Mouse (Mus musculus): ENCODE results near the gene Ptpn4.

The Ptpn4 gene

DNA sequence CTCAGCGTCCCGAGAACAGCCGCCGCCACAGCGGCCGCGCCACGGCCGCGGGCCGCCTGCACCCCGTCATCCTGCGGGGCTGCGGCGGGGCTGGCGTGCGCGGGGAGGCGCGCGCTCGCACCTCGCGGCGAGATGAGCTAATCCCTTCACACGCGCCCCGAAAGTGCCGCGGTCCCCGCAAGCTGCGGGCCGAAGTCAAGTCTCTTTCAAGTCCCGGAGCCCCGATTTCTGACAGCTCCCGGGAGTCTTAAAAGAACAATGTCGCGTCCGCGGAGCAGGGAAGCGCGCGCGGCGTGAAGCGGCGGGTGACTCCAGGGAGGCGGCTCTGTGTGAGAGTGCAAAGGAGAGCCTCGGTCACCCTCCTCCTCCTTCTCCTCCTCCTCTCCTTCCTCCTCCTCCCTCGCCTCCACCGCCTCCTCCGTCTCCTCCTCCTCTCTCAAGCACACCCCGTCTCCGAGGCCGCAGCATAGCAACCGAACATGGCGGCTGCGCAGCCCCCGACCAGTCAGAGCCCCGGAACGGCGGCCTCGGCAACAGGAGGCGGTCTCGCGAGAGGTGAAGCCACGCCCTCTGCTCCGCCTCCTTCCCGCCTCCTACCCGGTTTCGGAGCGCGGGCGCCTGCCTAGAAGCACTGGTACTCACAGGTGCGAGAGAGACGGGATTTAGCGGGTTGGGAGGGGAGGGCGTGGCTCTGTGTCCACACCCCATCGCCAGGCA lies at the start of gene Ptpn4:
Gene Ptpn4, minus strand, starts transcription at position 579 of the 717 bp plus-strand sequence.
- DNase-seq: peak; percentile 99

DNA sequence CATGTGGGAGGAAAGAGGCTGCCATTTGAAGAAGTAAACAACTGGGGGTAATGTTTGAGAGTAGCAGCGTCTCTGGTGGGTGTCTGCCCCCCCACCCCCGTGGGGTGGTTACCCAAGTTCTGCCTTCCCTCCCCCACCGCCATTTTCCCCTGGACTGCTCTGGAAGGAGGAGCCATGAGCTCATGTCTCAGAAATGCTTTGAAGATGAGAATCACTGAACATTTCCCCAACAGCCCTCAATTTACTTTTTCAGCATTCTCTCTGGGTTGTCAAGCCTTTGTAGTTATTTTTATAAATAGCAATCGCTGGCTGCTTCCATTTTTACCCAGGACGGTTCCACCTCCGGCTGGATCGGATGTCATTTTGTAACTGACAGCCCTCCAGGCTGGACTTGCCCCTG lies 48.9 kb upstream of the Ptpn4 start:
- peak; percentile 53 to 74 for DNase-seq

- no peak for DNase-seq
Observed at GRCm38 (mm10) chr1:119884272-119884671, 46.9 kb upstream of the Ptpn4 start.

GRCm38 (mm10) chr1:119878909-119879308 lies 41.5 kb upstream of the Ptpn4 start:
- peak; percentile 50 to 78 for DNase-seq

DNA sequence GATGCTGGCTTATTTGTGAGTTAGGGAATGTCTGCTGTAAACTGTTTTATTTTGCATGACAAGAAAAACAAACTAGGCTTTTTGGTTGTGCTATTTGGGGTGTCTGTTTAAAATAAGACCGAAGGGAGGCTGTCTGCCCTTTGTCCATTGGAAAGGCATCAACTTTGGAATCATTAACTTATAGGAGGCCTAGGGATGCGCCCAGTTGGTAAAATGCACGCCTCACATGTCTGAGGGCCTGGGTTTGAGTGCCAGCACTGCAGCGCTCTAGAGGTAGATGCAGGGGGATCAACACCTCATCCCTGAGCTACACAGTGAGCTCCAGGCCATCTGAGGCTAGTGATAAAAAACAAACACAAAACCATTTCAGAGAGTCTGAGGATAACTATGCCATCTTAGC lies 40.1 kb upstream of the Ptpn4 start:
- DNase-seq: no peak

DNA sequence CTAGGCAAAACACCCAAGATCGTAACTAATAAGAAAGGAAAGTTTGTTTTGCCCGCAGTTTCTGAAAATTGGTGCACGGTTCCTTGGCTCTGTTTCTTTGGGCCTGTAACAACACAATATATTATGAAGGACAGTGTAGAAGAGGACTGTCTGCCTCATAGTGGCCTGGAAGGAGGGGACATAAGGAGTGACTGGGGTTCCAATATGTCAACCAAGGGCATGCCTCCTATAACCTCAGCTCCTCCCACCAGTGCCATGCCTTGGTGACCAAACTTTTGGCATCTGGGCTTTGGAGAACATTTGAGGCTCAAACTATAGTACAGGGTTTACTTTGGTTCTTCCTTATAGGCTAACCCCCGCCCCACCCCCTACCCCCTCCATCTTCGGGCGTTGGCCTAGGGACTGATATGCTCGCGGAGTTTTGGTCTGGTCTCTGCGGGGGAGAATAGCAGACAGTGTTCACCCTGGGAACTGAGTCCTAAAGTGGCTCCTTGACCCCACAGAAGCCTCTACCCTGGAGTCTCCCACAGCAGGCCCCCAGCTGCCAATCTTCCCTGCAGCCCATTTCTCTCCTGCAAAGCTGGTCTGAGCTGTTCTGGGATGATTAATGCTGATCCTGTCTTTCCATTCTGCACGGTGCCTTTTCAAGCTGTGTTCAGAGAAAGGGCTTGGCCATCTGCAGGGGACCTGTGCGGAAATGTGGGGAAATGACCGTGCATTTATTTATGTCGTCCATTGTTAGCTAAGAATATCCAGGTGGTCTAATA lies 31.2 kb upstream of the Ptpn4 start:
- DNase-seq: no peak

- no peak for DNase-seq
Observed at GRCm38 (mm10) chr1:119867300-119867699, 29.9 kb upstream of the Ptpn4 start.

DNA sequence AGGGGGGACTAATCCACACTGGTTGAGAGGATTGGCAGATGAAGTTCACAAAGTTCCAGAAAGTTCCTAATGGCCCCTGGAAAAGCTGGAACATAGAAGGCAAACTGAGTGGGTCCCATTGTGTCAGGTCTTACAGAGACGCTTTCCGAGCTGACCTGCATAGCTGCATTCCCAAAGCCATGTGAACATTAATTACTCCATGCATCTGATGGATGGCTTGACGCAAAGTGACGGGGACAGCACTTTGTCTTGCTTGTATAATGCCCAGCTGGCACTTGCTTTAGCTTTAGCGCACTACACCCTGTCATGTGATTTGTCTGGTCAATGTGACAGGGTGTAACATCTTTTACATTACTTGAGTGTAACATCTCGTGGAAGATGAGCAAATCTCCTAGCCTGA lies 27.9 kb upstream of the Ptpn4 start:
- no peak for DNase-seq

DNA sequence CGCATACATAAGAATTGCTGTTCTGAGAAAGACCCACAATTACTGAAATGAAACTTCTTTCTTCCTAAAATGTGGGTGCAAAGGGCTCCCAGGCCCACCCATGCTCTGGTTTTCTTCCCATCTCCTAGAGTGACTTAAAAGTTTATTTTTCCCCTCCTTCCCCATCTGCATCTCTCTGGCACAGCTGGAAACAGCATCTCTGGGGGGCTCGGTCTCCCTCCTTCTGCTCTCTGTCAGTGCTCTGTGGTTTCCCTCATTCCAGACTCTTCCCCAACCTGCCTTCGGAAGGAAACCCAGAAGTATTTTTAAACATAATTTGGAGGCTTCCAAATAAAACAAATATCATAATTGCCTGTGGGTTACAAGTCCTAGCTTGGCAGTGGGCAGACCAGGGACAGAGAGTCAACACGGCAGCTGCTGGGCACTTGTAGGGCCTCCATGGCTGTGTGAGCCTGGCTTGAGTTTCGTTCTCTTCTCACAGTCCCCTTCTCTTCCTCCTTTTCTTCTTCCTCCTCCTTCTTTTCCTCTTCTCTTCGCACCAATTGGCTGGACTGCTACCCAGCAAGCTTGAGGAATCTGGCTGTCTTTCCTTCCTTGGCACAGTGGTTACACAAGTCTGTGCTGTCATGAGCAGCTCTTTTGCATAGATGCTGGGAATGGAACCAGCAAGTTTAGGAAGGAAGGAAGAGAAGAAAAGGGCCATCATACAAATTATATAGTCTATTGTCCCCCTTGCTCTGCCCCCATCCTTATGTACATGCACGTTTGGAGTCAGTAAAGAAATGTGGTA lies 26.3 kb upstream of the Ptpn4 start:
- no peak for DNase-seq

DNA sequence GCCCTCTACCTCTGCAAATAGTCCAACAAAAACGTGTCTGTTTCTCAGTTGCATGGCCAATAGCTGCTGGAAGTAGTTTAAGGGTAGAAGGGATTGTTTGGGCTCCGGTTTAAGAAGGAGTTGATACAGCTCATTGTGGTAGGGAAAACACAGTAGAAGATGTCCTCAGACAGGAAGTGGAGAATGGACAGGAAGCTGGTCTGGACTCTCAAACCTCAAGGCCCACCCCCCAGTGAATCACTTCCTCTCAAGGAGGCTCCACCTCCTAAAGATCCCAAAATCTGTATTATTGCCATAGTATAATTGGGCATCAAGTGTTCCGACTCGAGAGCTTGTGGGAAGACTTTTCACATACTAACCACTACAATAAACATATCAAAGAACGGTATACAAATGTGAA lies 22.2 kb upstream of the Ptpn4 start:
- no peak for DNase-seq

DNA sequence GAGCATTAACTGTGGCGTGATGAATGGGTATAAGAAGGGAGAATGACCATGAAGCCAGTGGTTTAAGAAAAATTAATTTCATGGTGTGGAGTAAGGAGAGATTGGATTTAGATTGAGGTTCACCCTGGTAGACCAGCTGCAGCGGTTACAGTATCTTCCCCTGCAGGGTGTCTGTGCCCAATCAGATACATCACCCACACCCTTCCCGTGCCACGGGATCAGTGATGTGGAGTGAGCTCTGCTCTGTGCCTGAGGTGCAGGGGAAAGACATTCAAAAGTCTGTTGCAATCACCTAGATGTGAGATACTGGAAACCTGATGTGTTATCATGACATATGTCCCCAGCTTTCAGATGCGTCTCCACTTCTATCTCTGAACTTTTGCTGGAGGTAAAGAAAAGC lies 15.6 kb upstream of the Ptpn4 start:
- DNase-seq: no peak

GRCm38 (mm10) chr1:119852339-119852738 lies 14.9 kb upstream of the Ptpn4 start:
- no peak for DNase-seq

GRCm38 (mm10) chr1:119849146-119849935 lies 11.9 kb upstream of the Ptpn4 start:
- DNase-seq: no peak

DNA sequence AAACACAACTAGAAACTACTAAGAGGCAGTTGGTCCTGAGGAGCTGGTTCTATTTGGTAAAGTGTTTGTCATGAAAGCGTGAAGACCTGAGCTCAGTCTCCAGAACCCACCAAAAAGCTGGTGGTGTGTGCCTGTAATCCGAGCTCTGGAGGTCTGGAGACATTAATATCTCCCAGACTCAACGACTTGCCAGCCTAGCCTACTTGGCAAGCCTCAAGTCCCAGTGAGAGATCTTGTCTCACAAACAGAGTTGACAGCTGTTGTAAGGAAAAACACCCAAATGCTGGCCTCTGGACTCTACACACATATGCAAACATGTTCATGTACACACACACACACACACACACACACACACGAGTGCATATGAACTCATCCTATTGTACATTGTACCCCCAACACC lies 7.9 kb upstream of the Ptpn4 start:
- no peak for DNase-seq

- DNase-seq: no peak
Observed at GRCm38 (mm10) chr1:119843121-119843520, 5.7 kb upstream of the Ptpn4 start.

DNA sequence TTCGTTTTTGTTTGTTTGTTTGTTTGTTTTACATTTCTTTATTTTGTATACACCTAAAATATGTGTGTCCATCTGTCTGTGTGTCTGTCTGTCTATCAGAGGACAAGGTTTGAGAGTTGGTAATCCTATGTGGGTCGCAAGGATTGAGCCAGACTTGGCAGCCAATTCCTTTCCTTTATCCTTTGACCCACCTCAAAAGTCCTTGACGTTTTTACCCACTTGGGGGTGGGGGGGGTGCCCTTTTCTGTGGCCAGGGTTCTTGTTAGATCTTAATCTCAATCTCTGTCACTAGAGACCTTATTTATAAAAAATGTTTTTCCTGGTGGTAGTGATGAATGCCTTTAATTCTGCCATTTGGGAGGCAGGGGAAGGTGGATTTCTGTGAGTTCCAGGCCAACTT lies 828 bp upstream of the Ptpn4 start:
- no peak for DNase-seq

DNA sequence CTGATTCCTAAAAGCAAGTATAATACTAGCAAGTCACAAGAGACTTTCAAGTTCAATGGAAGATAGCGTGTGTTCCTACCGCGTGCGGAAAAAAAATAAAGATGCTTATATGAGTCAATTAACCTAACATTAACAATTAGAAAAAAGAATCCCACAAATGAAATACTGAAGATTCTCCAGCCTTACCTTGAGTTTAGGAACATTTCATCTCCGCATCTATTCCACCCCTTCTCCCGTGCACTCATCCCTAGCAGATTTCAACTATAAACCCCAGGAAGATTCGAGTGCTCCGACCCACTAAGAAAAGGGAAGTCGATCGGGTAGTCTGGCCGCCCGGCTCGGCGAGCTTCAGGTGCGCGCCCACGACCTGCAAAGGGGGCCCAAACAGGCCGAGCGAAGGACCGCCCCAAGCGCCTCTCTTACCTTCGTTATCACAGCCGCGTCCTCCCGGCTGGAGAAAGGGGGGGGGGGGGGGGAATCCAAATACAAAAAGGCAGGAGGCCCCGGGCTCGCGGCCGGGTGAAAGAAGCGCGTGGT lies 866 bp downstream of the Ptpn4 start:
- DNase-seq: peak in 1 of 2 experiments; percentile 34

- no peak for DNase-seq
Observed at GRCm38 (mm10) chr1:119835726-119836478, 1.5 kb downstream of the Ptpn4 start.

- no peak for DNase-seq
Observed at GRCm38 (mm10) chr1:119828160-119828559, 9.3 kb downstream of the Ptpn4 start.

- peak in 1 of 2 experiments; percentile 26 for DNase-seq
Observed at GRCm38 (mm10) chr1:119818704-119819103, 18.7 kb downstream of the Ptpn4 start.

GRCm38 (mm10) chr1:119807707-119808106 lies 29.7 kb downstream of the Ptpn4 start:
- no peak for DNase-seq

DNA sequence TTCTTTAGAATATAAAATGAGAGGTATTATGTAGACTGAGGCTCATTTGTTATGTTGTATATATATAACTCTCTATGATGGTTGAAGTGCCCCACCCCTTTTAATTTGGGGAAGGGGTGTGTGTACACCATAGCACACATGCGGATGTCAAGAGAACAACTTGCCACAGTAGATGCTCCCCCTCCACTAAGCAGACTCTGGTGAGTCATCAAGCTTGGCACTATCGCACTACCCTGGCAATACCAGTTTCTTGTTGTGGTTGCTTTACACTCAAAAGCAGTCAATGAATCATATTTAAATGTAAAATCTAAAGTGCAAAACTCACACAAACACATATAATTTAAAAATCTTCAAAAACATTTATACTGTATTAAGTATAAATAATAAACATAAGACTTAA lies 31.4 kb downstream of the Ptpn4 start:
- DNase-seq: no peak

All from lung, postnatal 4 days (tissue).